Mouse (Mus musculus) liver, embryonic 12.5 days (tissue): ENCODE measurements around the gene Fbxo2. TPM values are rescaled to one million over a fixed set of nuclear protein-coding genes. Genes with fewer than 3 reads are reported as not detected.
"Not testable (repeated sequence)": the region's sequence is repeated elsewhere in the genome, so short reads cannot be mapped to it uniquely, and the experiment has no call there.

Source experiments
- ATAC-seq: fragments of 200-750 bp; cut with Nextera tagmentation; 2 replicates; pipeline ENCODE4 v1.8.0; 2017; ENCODE audit warnings: moderate number of reproducible peaks, mild to moderate bottlenecking, moderate library complexity
- H3K27ac ChIP-seq: fragments of 300-500 bp; sonication (generic); 2 replicates; pipeline ENCODE4 v1.5.1; 2016; ENCODE audit warnings: mild to moderate bottlenecking
- H3K27me3 ChIP-seq: fragments of 300-500 bp; sonication (generic); replicated peaks from 2 replicates; pipeline ENCODE4 v1.6.1; 2016; ENCODE audit warnings: mild to moderate bottlenecking, moderate library complexity
- H3K36me3 ChIP-seq: fragments of 300-500 bp; sonication (generic); 2 replicates; pipeline ENCODE4 v1.6.1; 2016; ENCODE audit warnings: mild to moderate bottlenecking, moderate library complexity
- H3K4me1 ChIP-seq: fragments of 300-500 bp; sonication (generic); 2 replicates; pipeline ENCODE4 v1.6.1; 2016
- H3K4me2 ChIP-seq: fragments of 300-500 bp; sonication (generic); 2 replicates; pipeline ENCODE4 v1.6.1; 2016; ENCODE audit warnings: mild to moderate bottlenecking, moderate library complexity
- H3K4me3 ChIP-seq: fragments of 300-500 bp; sonication (generic); 2 replicates; pipeline ENCODE4 v1.5.1; 2016; ENCODE audit warnings: mild to moderate bottlenecking, moderate library complexity
- H3K9ac ChIP-seq: fragments of 300-500 bp; sonication (generic); 2 replicates; pipeline ENCODE4 v1.6.1; 2016; ENCODE audit warnings: mild to moderate bottlenecking, moderate library complexity
- H3K9me3 ChIP-seq: fragments of 300-500 bp; sonication (generic); replicated peaks from 2 replicates; pipeline ENCODE4 v1.6.1; 2016; ENCODE audit warnings: mild to moderate bottlenecking, moderate library complexity
- WGBS: fragments of 180-500 bp; shearing (Covaris S2); methylation state at CpG from one replicate; pipeline ENCODE4 v1.1.7; 2016; ENCODE audit not compliant: insufficient replicate concordance; 5-methylcytosine and 5-hydroxymethylcytosine counted together
- polyA plus RNA-seq: library from polyadenylated mRNA; unstranded; fragments of >200 nt; fragmentation: Nextera tagmentation; extraction: Ambion mirVana; gene quantifications from 2 replicates; pipeline ENCODE4 v1.2.1, GENCODE M21; 2016

Gene Fbxo2
- polyA plus RNA-seq, 1 experiment from 2014 or later = 0.43 TPM

- H3K4me1 ChIP-seq = peaks cover 17% of the 10 kb centered on the region
- H3K4me2 ChIP-seq = no peak overlapping the region
- WGBS = 14% methylated on average over 17 of the region's 17 CpGs
- ATAC-seq = no peak
- peaks cover 94% of the 10 kb centered on the region for H3K27me3 ChIP-seq
- H3K9me3 ChIP-seq = no peaks in the 10 kb centered on the region
- H3K27ac ChIP-seq = no peak overlapping the region
- no peak overlapping the region for H3K4me3 ChIP-seq
- H3K36me3 ChIP-seq = no peaks in the 10 kb centered on the region
- H3K9ac ChIP-seq = no peak overlapping the region
Observed at GRCm38 (mm10) chr4:148165551-148165950, 5.1 kb downstream of the Fbxo2 start.

GRCm38 (mm10) chr4:148166431-148166830, 6.0 kb downstream of the Fbxo2 start:
- H3K4me1 ChIP-seq = peaks cover 13% of the 10 kb centered on the region
- no peaks in the 10 kb centered on the region for H3K36me3 ChIP-seq
- no peaks in the 10 kb centered on the region for H3K9me3 ChIP-seq
- H3K4me3 ChIP-seq = no peak overlapping the region
- peak overlapping the region; percentile 11; the same call in 1 of the 2 replicates for H3K4me2 ChIP-seq
- 14% methylated on average over 10 of the region's 10 CpGs for WGBS
- no peak overlapping the region for H3K9ac ChIP-seq
- no peak for ATAC-seq
- H3K27me3 ChIP-seq = peaks cover 94% of the 10 kb centered on the region
- no peak overlapping the region for H3K27ac ChIP-seq

DNA sequence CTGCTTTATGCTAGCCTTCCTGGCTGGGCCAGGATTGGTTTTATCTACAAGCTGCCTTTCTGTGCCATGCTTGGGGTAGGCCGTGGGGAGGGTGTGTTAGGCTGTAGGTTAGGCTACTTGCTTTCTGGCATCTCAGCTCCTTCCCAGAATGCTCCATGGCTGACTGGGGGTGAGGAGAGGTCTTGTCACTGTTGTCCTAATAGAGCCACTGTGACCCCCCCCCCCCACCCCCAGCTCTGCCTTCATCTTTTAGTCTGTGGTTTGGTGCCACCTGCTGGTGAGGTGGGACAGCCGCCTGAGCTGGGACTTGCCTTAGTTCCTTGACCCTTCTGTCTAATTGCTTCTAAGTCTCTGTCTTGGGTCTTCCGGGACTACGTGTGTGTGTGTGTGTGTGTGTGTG, 6.6 kb downstream of the Fbxo2 start:
- Histone ChIP-seq H3K27me3 (peaks cover 94% of the 10 kb centered on the region), H3K4me3 (no peak overlapping the region), H3K27ac (no peak overlapping the region), H3K9ac (no peak overlapping the region), H3K4me1 (peaks cover 13% of the 10 kb centered on the region), H3K9me3 (no peaks in the 10 kb centered on the region), H3K36me3 (no peaks in the 10 kb centered on the region), H3K4me2 (peak overlapping the region; percentile 11; the same call in 1 of the 2 replicates)
- 18% methylated on average over 4 of the region's 4 CpGs for WGBS
- ATAC-seq = no peak

GRCm38 (mm10) chr4:148168287-148168686, 7.9 kb downstream of the Fbxo2 start:
- Histone ChIP-seq H3K9ac (no peak overlapping the region), H3K9me3 (no peaks in the 10 kb centered on the region), H3K27ac (no peak overlapping the region), H3K27me3 (peaks cover 94% of the 10 kb centered on the region), H3K4me3 (no peak overlapping the region), H3K4me2 (no peak overlapping the region), H3K36me3 (no peaks in the 10 kb centered on the region), H3K4me1 (peaks cover 13% of the 10 kb centered on the region)
- no peak for ATAC-seq
- WGBS = 14% methylated on average over 7 of the region's 7 CpGs

- H3K4me2 ChIP-seq = peak overlapping the region; percentile 19
- no peaks in the 10 kb centered on the region for H3K36me3 ChIP-seq
- 7% methylated on average over 15 of the region's 15 CpGs for WGBS
Observed at GRCm38 (mm10) chr4:148169586-148169985, 9.2 kb downstream of the Fbxo2 start.

DNA sequence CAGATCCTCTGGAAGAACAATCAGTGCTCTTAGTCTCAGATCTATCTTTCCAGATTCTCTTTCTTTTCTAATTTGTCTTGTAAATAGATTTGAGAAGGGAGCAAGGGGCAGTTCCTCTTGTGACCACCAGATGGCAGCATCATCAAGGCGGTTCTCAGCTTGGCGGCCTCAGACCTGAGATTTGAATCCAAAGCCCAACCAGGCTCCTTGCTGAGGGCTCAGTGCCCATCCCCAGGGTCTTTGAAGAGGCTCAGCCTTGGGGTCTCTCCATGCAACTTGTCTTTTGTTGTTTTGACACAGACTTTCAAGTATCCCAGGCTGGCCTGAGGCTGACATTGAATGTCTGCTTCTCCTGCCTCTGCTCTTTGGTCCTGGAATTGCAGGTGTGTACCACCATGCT, 10.4 kb downstream of the Fbxo2 start:
- H3K36me3 ChIP-seq = no peaks in the 10 kb centered on the region
- H3K4me3 ChIP-seq = no peak overlapping the region
- WGBS = 2% methylated on average over 2 of the region's 2 CpGs
- H3K4me2 ChIP-seq = no peak overlapping the region
- no peak overlapping the region for H3K9ac ChIP-seq
- no peak overlapping the region for H3K27ac ChIP-seq
- H3K27me3 ChIP-seq = peaks cover 94% of the 10 kb centered on the region
- H3K4me1 ChIP-seq = 0 out of 2 replicates have a peak, but pooled peaks cover 4% of the 10 kb centered on the region
- no peak for ATAC-seq
- H3K9me3 ChIP-seq = no peaks in the 10 kb centered on the region

More at GRCm38 (mm10) chr4:148169586-148169985, 9.2 kb downstream of the Fbxo2 start:
- Histone ChIP-seq H3K9ac (no peak overlapping the region), H3K4me1 (0 out of 2 replicates have a peak, but pooled peaks cover 4% of the 10 kb centered on the region), H3K4me3 (no peak overlapping the region), H3K27me3 (peaks cover 94% of the 10 kb centered on the region), H3K27ac (no peak overlapping the region), H3K9me3 (no peaks in the 10 kb centered on the region)
- no peak for ATAC-seq

GRCm38 (mm10) chr4:148171261-148171660, 10.8 kb downstream of the Fbxo2 start:
- H3K36me3 ChIP-seq = no peaks in the 10 kb centered on the region
- no peaks in the 10 kb centered on the region for H3K9me3 ChIP-seq
- 51% methylated on average over 3 of the region's 3 CpGs for WGBS
- 0 out of 2 replicates have a peak, but pooled peaks cover 4% of the 10 kb centered on the region for H3K4me1 ChIP-seq
- peaks cover 94% of the 10 kb centered on the region for H3K27me3 ChIP-seq
- no peak overlapping the region for H3K9ac ChIP-seq
- H3K4me2 ChIP-seq = no peak overlapping the region
- no peak for ATAC-seq
- H3K4me3 ChIP-seq = no peak overlapping the region
- no peak overlapping the region for H3K27ac ChIP-seq

GRCm38 (mm10) chr4:148173811-148174494, 13.5 kb downstream of the Fbxo2 start:
- Histone ChIP-seq H3K9me3 (no peaks in the 10 kb centered on the region), H3K4me1 (no peaks in the 10 kb centered on the region), H3K4me3 (no peak overlapping the region), H3K9ac (no peak overlapping the region), H3K27ac (no peak overlapping the region), H3K27me3 (peaks cover 97% of the 10 kb centered on the region), H3K4me2 (no peak overlapping the region), H3K36me3 (no peaks in the 10 kb centered on the region)
- no peak for ATAC-seq
- 4% methylated on average over 30 of the region's 30 CpGs for WGBS

DNA sequence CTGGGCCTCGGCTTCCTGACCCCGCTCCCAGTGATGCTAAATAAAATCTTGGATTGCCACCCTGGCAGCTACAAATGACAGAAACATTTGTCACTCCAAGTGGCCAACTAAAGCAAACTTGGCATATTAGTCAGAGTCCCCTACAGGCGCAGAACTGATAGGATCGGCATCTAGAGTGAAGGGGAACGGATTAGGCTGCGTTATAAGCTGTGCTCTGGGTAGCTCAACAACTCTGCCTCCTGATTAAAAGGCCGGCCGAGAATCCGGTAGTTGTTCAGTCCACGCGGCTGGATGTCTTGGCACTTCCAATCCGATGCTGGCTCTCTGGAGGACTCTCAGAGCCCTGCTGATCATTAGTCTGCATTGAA, 14.1 kb downstream of the Fbxo2 start:
- Histone ChIP-seq H3K9ac (no peak overlapping the region), H3K4me2 (no peak overlapping the region), H3K27me3 (peaks cover 99% of the 10 kb centered on the region), H3K27ac (no peak overlapping the region), H3K4me3 (no peak overlapping the region), H3K4me1 (no peaks in the 10 kb centered on the region), H3K36me3 (no peaks in the 10 kb centered on the region), H3K9me3 (no peaks in the 10 kb centered on the region)
- WGBS = 13% methylated on average over 12 of the region's 12 CpGs
- no peak for ATAC-seq

DNA sequence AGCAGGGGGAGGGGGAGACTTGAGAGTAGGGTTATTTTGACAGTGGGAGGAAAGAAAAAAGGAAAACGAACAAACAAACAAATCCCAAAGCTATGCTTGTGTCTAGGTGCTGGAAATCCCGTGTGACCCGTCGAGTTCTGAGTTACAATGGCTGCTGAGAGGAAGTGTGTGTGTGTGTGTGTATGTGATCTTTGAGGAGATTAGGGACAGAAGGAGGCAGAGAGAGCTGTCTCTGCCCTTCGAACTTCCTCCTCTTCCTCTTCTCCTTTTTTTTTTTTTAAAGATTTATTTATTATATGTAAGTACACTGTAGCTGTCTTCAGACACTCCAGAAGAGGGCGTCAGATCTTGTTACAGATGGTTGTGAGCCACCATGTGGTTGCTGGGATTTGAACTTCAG, 16.2 kb downstream of the Fbxo2 start:
- H3K27me3 ChIP-seq = peaks cover 95% of the 10 kb centered on the region
- not testable (repeated sequence) for H3K4me3 ChIP-seq, H3K4me2 ChIP-seq, H3K9ac ChIP-seq, ATAC-seq, H3K9me3 ChIP-seq, H3K27ac ChIP-seq, H3K36me3 ChIP-seq, H3K4me1 ChIP-seq
- 28% methylated on average over 5 of the region's 6 CpGs for WGBS

DNA sequence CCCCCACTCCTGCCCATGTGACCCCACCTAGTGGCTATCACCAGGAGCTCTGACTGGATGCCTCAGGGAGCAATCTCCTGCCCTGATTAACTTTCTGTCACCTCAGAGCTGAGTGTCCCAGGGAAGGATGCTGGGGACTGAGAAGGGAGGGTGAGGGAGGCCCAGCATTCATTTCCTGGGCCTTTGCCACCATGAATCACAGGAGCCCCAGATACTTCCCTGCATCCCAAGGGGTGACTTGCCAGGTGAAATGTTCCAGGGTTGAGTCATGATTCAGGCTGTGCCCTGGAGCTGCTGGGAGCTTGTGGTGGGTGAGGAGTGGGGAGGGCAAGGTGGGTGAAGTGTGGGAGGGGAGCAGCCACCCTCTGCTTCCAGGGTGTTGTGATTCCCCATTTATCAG, 17.3 kb downstream of the Fbxo2 start:
- Histone ChIP-seq H3K9me3 (no peaks in the 10 kb centered on the region), H3K4me1 (0 out of 2 replicates have a peak, but pooled peaks cover 2% of the 10 kb centered on the region), H3K9ac (no peak overlapping the region), H3K36me3 (no peaks in the 10 kb centered on the region), H3K27ac (no peak overlapping the region), H3K27me3 (peaks cover 95% of the 10 kb centered on the region), H3K4me2 (no peak overlapping the region), H3K4me3 (no peak overlapping the region)
- no peak for ATAC-seq

DNA sequence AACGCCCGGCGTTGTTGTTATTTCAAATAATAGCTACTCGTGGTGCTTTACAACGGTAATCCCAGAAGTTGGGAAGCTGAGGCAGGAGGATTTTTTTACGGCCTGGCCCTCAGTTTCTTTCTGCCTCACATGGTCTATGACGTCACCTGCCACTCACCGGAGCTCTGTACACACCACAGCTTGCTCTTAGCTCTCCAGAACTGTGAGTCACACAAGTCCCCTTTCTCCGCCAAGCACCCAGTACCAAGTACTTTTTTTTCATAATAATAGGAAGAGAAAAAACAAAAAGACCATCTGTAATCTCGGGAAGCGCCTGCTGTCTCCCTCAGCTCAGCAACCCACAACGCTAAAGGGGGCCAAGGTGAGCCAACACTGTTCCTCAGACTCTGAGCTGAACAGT, 21.1 kb downstream of the Fbxo2 start:
- H3K36me3 ChIP-seq = no peaks in the 10 kb centered on the region
- peaks cover 81% of the 10 kb centered on the region for H3K27me3 ChIP-seq
- H3K9me3 ChIP-seq = no peaks in the 10 kb centered on the region
- 78% methylated on average over 12 of the region's 12 CpGs for WGBS
- no peak overlapping the region for H3K4me3 ChIP-seq
- ATAC-seq = no peak
- no peak overlapping the region for H3K4me2 ChIP-seq
- 0 out of 2 replicates have a peak, but pooled peaks cover 5% of the 10 kb centered on the region for H3K4me1 ChIP-seq
- no peak overlapping the region for H3K9ac ChIP-seq
- H3K27ac ChIP-seq = no peak overlapping the region

DNA sequence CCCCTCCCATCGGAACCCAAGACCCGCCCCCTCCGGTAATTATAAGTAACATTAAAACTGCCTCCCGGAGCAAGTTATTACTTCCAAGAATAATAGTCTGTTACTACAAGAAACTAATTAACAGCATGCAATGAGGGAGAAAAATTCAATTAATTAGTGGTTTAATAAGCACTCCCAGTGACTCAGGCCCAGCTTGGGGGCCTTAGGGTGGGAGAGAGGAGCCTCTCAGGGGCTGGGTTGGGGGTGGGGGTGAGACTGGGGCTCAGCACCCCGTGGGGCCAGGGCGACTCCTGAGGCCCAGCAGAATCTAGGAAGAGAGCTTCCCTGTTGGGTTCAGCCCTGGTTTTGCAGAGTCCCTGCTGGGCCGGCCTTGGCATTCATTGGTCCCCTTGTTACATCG, 21.9 kb downstream of the Fbxo2 start:
- Histone ChIP-seq H3K4me3 (no peak overlapping the region), H3K27ac (no peak overlapping the region), H3K4me1 (0 out of 2 replicates have a peak, but pooled peaks cover 5% of the 10 kb centered on the region), H3K27me3 (peaks cover 76% of the 10 kb centered on the region), H3K4me2 (no peak overlapping the region), H3K36me3 (no peaks in the 10 kb centered on the region), H3K9me3 (no peaks in the 10 kb centered on the region), H3K9ac (no peak overlapping the region)
- 26% methylated on average over 8 of the region's 8 CpGs for WGBS
- ATAC-seq = no peak
